Mouse (Mus musculus): ENCODE results near the gene Gabarapl1. TPM values are rescaled to one million over a fixed set of nuclear protein-coding genes. Genes with fewer than 3 reads are reported as not detected.

Gabarapl1 gene
- total RNA-seq, 1 experiment from 2014 or later: 35.0 TPM

- ATAC-seq (replicated peaks; ENCODE audit: insufficient number of reproducible peaks, low FRiP score, low TSS enrichment, poor library complexity, severe bottlenecking): 0 out of 2 replicates have a peak, but pooled peaks have one; percentile 27
Observed at GRCm38 (mm10) chr6:129591508-129591907, 58.5 kb downstream of the Gabarapl1 start, which contains the start of gene Klrd1. Gene Klrd1, plus strand, starts transcription at chr6:129591782.

Other genes starting within 250 kb of the Gabarapl1 start
- 0.76 to 0.85 TPM in 2 of 3 replicates, not detected in the other for gene 4922502D21Rik, start 201.4 kb upstream of the Gabarapl1 start, total RNA-seq (2017)
- gene Clec12a, start 190.5 kb upstream of the Gabarapl1 start, total RNA-seq (2017): 95.9 to 190 TPM (median 158 TPM) in 3 replicates
- not detected in 3 replicates for gene Clec12b, start 147.3 kb upstream of the Gabarapl1 start, total RNA-seq (2017)
- gene Clec1b, start 135.9 kb upstream of the Gabarapl1 start, total RNA-seq (2017): 4.3 to 125 TPM (median 16.0 TPM) in 3 replicates
- 2.2 to 5.2 TPM (median 3.1 TPM) in 3 replicates for gene Clec9a, start 124.3 kb upstream of the Gabarapl1 start, total RNA-seq (2017)
- gene Clec1a, start 81.2 kb upstream of the Gabarapl1 start, total RNA-seq (2017): 1.1 to 2.3 TPM in 2 of 3 replicates, not detected in the other
- 8.4 to 15.7 TPM (median 11.1 TPM) in 3 replicates for gene Olr1, start 26.0 kb upstream of the Gabarapl1 start, total RNA-seq (2017)
- gene Tmem52b, start 20.6 kb upstream of the Gabarapl1 start, total RNA-seq (2017): 1.9 TPM in 1 of 3 replicates, not detected in the others
- 390 to 1,008 TPM (median 400 TPM) in 3 replicates for gene Klre1, start 44.7 kb downstream of the Gabarapl1 start, total RNA-seq (2017)
- gene Klrd1, start 58.6 kb downstream of the Gabarapl1 start, total RNA-seq (2017): 278 to 891 TPM (median 296 TPM) in 3 replicates
- gene Klrk1, start 90.7 kb downstream of the Gabarapl1 start, total RNA-seq (2017): 316 to 1,130 TPM (median 336 TPM) in 3 replicates
- 10.2 to 77.0 TPM (median 14.9 TPM) in 3 replicates for gene Klrc3, start 110.2 kb downstream of the Gabarapl1 start, total RNA-seq (2017)
- 92.3 to 435 TPM (median 102 TPM) in 3 replicates for gene Klrc2, start 127.5 kb downstream of the Gabarapl1 start, total RNA-seq (2017)
- 135 to 407 TPM (median 135 TPM) in 3 replicates for gene Klrc1, start 145.8 kb downstream of the Gabarapl1 start, total RNA-seq (2017)
- 2.2 to 10.4 TPM (median 6.7 TPM) in 3 replicates for gene Klri1, start 184.0 kb downstream of the Gabarapl1 start, total RNA-seq (2017)
- 97.7 to 348 TPM (median 123 TPM) in 3 replicates for gene Klri2, start 207.3 kb downstream of the Gabarapl1 start, total RNA-seq (2017)